9 mouse cellular contexts compared by ENCODE assay signal in the genomic region with DNA sequence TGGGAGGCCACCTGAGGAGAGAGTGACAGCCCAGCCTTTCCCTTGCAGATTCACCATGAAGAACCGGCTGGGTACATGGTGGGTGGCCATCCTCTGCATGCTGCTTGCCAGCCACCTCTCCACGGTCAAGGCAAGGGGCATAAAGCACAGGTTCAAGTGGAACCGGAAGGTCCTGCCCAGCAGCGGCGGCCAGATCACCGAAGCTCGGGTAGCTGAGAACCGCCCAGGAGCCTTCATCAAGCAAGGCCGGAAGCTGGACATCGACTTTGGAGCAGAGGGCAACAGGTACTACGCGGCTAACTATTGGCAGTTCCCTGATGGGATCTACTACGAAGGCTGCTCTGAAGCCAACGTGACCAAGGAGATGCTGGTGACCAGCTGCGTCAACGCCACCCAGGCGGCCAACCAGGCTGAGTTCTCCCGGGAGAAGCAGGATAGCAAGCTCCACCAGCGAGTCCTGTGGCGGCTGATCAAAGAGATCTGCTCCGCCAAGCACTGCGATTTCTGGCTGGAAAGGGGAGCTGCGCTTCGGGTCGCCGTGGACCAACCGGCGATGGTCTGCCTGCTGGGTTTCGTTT. TPM values are rescaled to one million over a fixed set of nuclear protein-coding genes. Genes with fewer than 3 reads are reported as not detected.
DNase-seq lines count a peak whose midpoint lies in the region; ATAC-seq and TF ChIP-seq lines count a peak whose summit lies in the region.
"Had no signal": no experiment of that assay in that cellular context is flagged by ENCODE, and none has a peak within 500 bp of the region (broad histone marks: within the 10 kb centered on the region; RNA-seq: fewer than 3 reads in every experiment).

No protein-coding gene starts in this region.

- no peak overlapping the region for H3K9ac ChIP-seq in lung, embryonic 15.5 days
- H3K9ac ChIP-seq in forebrain, postnatal 0 days: no peak overlapping the region

- H3K9me3 ChIP-seq in lung, embryonic 15.5 days: no peaks in the 10 kb centered on the region
- H3K9me3 ChIP-seq in forebrain, postnatal 0 days (ENCODE audit: low read length): no peaks in the 10 kb centered on the region
- H3K9me3 ChIP-seq in megakaryocyte, embryonic 14.5 days: no peaks in the 10 kb centered on the region

- DNase-seq in lung, postnatal 25 days (ENCODE audit: low spot score): no peak
- no peak for DNase-seq in forebrain, postnatal 0 days
- DNase-seq in kidney, adult 9 months: peak; percentile 59
- no peak for DNase-seq in layer of hippocampus, postnatal 36 days
- no peak for DNase-seq in ovary, postnatal 14 days (ENCODE audit: low spot score)

- H3K4me3 ChIP-seq in lung, embryonic 15.5 days: peak overlapping the region; percentile 20
- no peak overlapping the region for H3K4me3 ChIP-seq in forebrain, postnatal 0 days (ENCODE audit: low read depth, low read length)
- H3K4me3 ChIP-seq in megakaryocyte, embryonic 14.5 days (replicated peaks): peak overlapping the region; percentile 39

- H3K27me3 ChIP-seq in lung, embryonic 15.5 days: peaks cover 24% of the 10 kb centered on the region; the same call in 1 of the 2 replicates
- H3K27me3 ChIP-seq in forebrain, postnatal 0 days (ENCODE audit: insufficient read depth, low read length): no peaks in the 10 kb centered on the region
- peaks cover 72% of the 10 kb centered on the region for H3K27me3 ChIP-seq in megakaryocyte, embryonic 14.5 days (replicated peaks)
- H3K27me3 ChIP-seq: Patski had no signal

- no peaks in the 10 kb centered on the region for H3K36me3 ChIP-seq in lung, embryonic 15.5 days
- no peaks in the 10 kb centered on the region for H3K36me3 ChIP-seq in forebrain, postnatal 0 days (ENCODE audit: insufficient read depth)
- no peaks in the 10 kb centered on the region for H3K36me3 ChIP-seq in megakaryocyte, embryonic 14.5 days (replicated peaks; ENCODE audit: low read length)

- 13% methylated on average over 29 of the region's 29 CpGs for WGBS in lung, embryonic 15.5 days
- WGBS in forebrain, postnatal 0 days: 25% methylated on average over 29 of the region's 29 CpGs

- H3K27ac ChIP-seq in lung, embryonic 15.5 days: no peak overlapping the region
- no peak overlapping the region for H3K27ac ChIP-seq in forebrain, postnatal 0 days (ENCODE audit: low read depth, low read length)

- peaks cover 28% of the 10 kb centered on the region for H3K4me1 ChIP-seq in lung, embryonic 15.5 days
- no peaks in the 10 kb centered on the region for H3K4me1 ChIP-seq in forebrain, postnatal 0 days (ENCODE audit: insufficient read depth)
- H3K4me1 ChIP-seq in megakaryocyte, embryonic 14.5 days: peaks cover 27% of the 10 kb centered on the region

- peak overlapping the region; percentile 50 for H3K4me2 ChIP-seq in lung, embryonic 15.5 days
- peak overlapping the region; percentile 30 for H3K4me2 ChIP-seq in forebrain, postnatal 0 days (ENCODE audit: low read depth)

- no peak for TF ChIP-seq CTCF in forebrain, postnatal 0 days (IDR thresholded peaks at IDR 0.05; ENCODE audit: low read depth)

- ATAC-seq in lung, embryonic 15.5 days (ENCODE audit: borderline replicate concordance, extremely low read depth, low FRiP score, low TSS enrichment): no peak
- ATAC-seq in forebrain, postnatal 0 days: no peak
- no peak for ATAC-seq in granulocyte monocyte progenitor cell, adult 5-6 weeks (replicated peaks; ENCODE audit: poor library complexity, severe bottlenecking)
- ATAC-seq: Patski had no signal

RNA-seq across cellular contexts. Expression of gene Prnd, which starts 2.4 kb away (rescaled TPM):
- 44.2 and 44.8 TPM in 2 replicates for polyA plus RNA-seq in lung, embryonic 15.5 days (2015; fragmentation: Nextera tagmentation; extraction: Ambion mirVana)
- 3.5 and 4.4 TPM in 2 replicates for total RNA-seq in forebrain, postnatal 0 days (2014; rRNA removed)
- polyA plus RNA-seq in forebrain, postnatal 0 days (2015; fragmentation: Nextera tagmentation; extraction: Ambion mirVana): 6.0 and 6.2 TPM in 2 replicates
- not detected in 2 replicates for polyA plus RNA-seq in megakaryocyte, embryonic 14.5 days (2012; ENCODE audit: insufficient read depth, low replicate concordance)
- not detected in 2 replicates for total RNA-seq in granulocyte monocyte progenitor cell, adult 5-6 weeks (2014; fragmentation: Nextera tagmentation)
- total RNA-seq in granulocyte monocyte progenitor cell, adult 5-6 weeks (2017): not detected in 2 replicates
- total RNA-seq in layer of hippocampus, postnatal 36 days (2021): under 1 TPM; 0.13 to 0.25 TPM

RNA-seq across cellular contexts. Expression of gene Prn, which starts 43.3 kb away (rescaled TPM):
- not detected in 2 replicates for polyA plus RNA-seq in lung, embryonic 15.5 days (2015; fragmentation: Nextera tagmentation; extraction: Ambion mirVana)
- 0.76 TPM in 1 of 2 replicates, not detected in the other for total RNA-seq in forebrain, postnatal 0 days (2014; rRNA removed)
- polyA plus RNA-seq in forebrain, postnatal 0 days (2015; fragmentation: Nextera tagmentation; extraction: Ambion mirVana): 0.33 TPM in 1 of 2 replicates, not detected in the other
- not detected in 2 replicates for polyA plus RNA-seq in megakaryocyte, embryonic 14.5 days (2012; ENCODE audit: insufficient read depth, low replicate concordance)
- not detected in 2 replicates for total RNA-seq in granulocyte monocyte progenitor cell, adult 5-6 weeks (2014; fragmentation: Nextera tagmentation)
- not detected in 2 replicates for total RNA-seq in granulocyte monocyte progenitor cell, adult 5-6 weeks (2017)
- total RNA-seq in layer of hippocampus, postnatal 36 days (2021): not detected
- polyA plus RNA-seq: Patski had no signal

RNA-seq across cellular contexts. Expression of gene Prnp, which starts 43.3 kb away (rescaled TPM):
- polyA plus RNA-seq in lung, embryonic 15.5 days (2015; fragmentation: Nextera tagmentation; extraction: Ambion mirVana): 53.2 and 57.0 TPM in 2 replicates
- 352 and 356 TPM in 2 replicates for total RNA-seq in forebrain, postnatal 0 days (2014; rRNA removed)
- polyA plus RNA-seq in forebrain, postnatal 0 days (2015; fragmentation: Nextera tagmentation; extraction: Ambion mirVana): 353 and 423 TPM in 2 replicates
- 8.8 TPM in 1 of 2 replicates, not detected in the other for polyA plus RNA-seq in megakaryocyte, embryonic 14.5 days (2012; ENCODE audit: insufficient read depth, low replicate concordance)
- 1.2 TPM in 1 of 2 replicates, not detected in the other for total RNA-seq in granulocyte monocyte progenitor cell, adult 5-6 weeks (2014; fragmentation: Nextera tagmentation)
- 1.6 and 2.9 TPM in 2 replicates for total RNA-seq in granulocyte monocyte progenitor cell, adult 5-6 weeks (2017)
- total RNA-seq in layer of hippocampus, postnatal 36 days (2021): 100 to 1,000 TPM; 922 to 985 TPM

Comparison
In these comparisons a context has a peak if more than half of its experiments do, and no peak if none do; other contexts are left out.
1. RNA of gene Prnp, which starts 43.3 kb away (total RNA-seq): 922 to 985 TPM in layer of hippocampus, postnatal 36 days and 352 to 356 TPM in forebrain, postnatal 0 days; 1.2 to 2.9 TPM in granulocyte monocyte progenitor cell, adult 5-6 weeks; every median in the first group is over 10 times any median in the second.